Mouse (Mus musculus) stomach, embryonic 14.5 days (tissue): ENCODE results near the gene Morc4. TPM values are rescaled to one million over a fixed set of nuclear protein-coding genes. Genes with fewer than 3 reads are reported as not detected.

Experiments
- ATAC-seq: fragments of 200-750 bp; cut with Nextera tagmentation; 2 replicates; pipeline ENCODE4 v1.8.0; 2017; ENCODE audit warnings: low read depth, moderate TSS enrichment; ENCODE audit not compliant: insufficient number of reproducible peaks, insufficient read depth, low FRiP score
- H3K27ac ChIP-seq: fragments of 300-500 bp; sonication (generic); 2 replicates; pipeline ENCODE4 v1.5.1; 2014; ENCODE audit warnings: mild to moderate bottlenecking, low read length, moderate library complexity, mixed read lengths
- H3K27me3 ChIP-seq: fragments of 300-500 bp; sonication (generic); 2 replicates; pipeline ENCODE4 v1.6.1; 2014; ENCODE audit warnings: low read length, control low read depth, mixed read lengths; ENCODE audit not compliant: control insufficient read depth, insufficient read depth
- H3K36me3 ChIP-seq: fragments of 300-500 bp; sonication (generic); 2 replicates; pipeline ENCODE4 v1.6.1; 2014; ENCODE audit warnings: mild to moderate bottlenecking, control low read depth, low read length, moderate library complexity, mixed read lengths; ENCODE audit not compliant: control insufficient read depth, insufficient read depth
- H3K4me1 ChIP-seq: fragments of 300-500 bp; sonication (generic); 2 replicates; pipeline ENCODE4 v1.6.1; 2014; ENCODE audit warnings: low read length, control low read depth, mixed read lengths; ENCODE audit not compliant: control insufficient read depth, insufficient read depth
- H3K4me2 ChIP-seq: fragments of 300-500 bp; sonication (generic); replicated peaks from 2 replicates; pipeline ENCODE4 v1.6.1; 2014; ENCODE audit warnings: low read depth, low read length, control low read depth
- H3K4me3 ChIP-seq: fragments of 300-500 bp; sonication (generic); 2 replicates; pipeline ENCODE4 v1.5.1; 2014; ENCODE audit warnings: low read depth, low read length, control low read depth
- H3K9ac ChIP-seq: fragments of 300-500 bp; sonication (generic); replicated peaks from 2 replicates; pipeline ENCODE4 v1.6.1; 2014; ENCODE audit warnings: low read depth, mild to moderate bottlenecking, control low read depth, low read length, moderate library complexity, mixed read lengths
- H3K9me3 ChIP-seq: fragments of 300-500 bp; sonication (generic); 2 replicates; pipeline ENCODE4 v1.6.1; 2016; ENCODE audit warnings: low read depth, low read length, control low read depth; ENCODE audit not compliant: control insufficient read depth
- whole genome bisulfite sequencing: fragments of 180-500 bp; shearing (Covaris S2); extraction: QIAGEN DNeasy Blood & Tissue Kit; methylation state at CpG from one replicate; pipeline ENCODE4 v1.1.7; 2014; 5-methylcytosine and 5-hydroxymethylcytosine counted together
- polyA plus RNA-seq: library from polyadenylated mRNA; unstranded; fragments of >200 nt; fragmentation: Nextera tagmentation; extraction: Ambion mirVana; gene quantifications from 2 replicates; pipeline ENCODE4 v1.2.1, GENCODE M21; 2014

The Morc4 gene
- polyA plus RNA-seq, 1 experiment from 2014 or later: 17.2 TPM

DNA sequence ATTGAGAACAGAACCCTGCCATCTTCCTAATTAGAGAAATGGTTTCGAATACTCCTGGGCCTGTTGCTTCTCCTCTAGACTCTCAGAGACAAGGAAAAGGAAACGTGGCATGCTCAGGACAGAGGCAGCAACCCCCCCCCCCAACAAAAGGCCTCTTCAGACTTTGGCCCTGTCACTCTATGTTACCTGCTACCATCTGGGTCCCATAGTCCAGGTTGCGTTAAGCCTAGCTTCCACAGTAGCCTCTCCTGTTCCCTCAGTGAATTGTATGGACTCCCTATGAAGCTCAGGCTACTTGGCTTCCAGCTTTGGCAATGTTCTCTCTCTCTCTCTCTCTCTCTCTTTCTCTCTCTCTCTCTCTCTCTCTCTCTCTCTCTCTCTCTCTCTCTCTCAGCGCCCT, 89.9 kb downstream of the Morc4 start:
- Histone ChIP-seq H3K4me1 (no peaks in the 10 kb centered on the region), H3K27ac (no peak overlapping the region), H3K9me3 (no peaks in the 10 kb centered on the region), H3K9ac (no peak overlapping the region), H3K27me3 (no peaks in the 10 kb centered on the region), H3K4me2 (no peak overlapping the region), H3K36me3 (no peaks in the 10 kb centered on the region), H3K4me3 (no peak overlapping the region)
- ATAC-seq: no peak
- 76% methylated on average over 4 of the region's 4 CpGs for WGBS

DNA sequence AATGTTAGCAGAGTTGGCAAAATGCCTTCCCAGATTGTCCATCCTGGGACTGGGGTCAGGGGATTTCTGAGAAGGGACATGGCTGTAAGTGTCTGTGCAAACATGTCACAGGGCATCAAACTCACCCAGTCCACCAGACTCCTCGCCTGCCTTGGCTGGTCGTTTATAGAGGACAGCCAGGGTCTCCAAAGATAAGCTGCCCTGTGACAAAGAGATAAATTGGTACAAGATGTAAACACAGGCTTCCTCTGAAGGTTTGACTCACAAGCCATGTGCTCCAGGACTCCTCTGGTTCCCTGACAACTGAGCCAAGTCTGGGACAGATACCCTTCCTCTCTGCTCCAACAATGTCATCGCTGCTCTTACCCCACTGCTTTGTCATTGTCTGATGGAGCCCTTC, 90.5 kb downstream of the Morc4 start:
- Histone ChIP-seq H3K27ac (no peak overlapping the region), H3K9me3 (no peaks in the 10 kb centered on the region), H3K4me1 (no peaks in the 10 kb centered on the region), H3K27me3 (no peaks in the 10 kb centered on the region), H3K4me3 (no peak overlapping the region), H3K9ac (no peak overlapping the region), H3K36me3 (no peaks in the 10 kb centered on the region), H3K4me2 (no peak overlapping the region)
- ATAC-seq: no peak
- 33% methylated on average over 3 of the region's 3 CpGs for WGBS

DNA sequence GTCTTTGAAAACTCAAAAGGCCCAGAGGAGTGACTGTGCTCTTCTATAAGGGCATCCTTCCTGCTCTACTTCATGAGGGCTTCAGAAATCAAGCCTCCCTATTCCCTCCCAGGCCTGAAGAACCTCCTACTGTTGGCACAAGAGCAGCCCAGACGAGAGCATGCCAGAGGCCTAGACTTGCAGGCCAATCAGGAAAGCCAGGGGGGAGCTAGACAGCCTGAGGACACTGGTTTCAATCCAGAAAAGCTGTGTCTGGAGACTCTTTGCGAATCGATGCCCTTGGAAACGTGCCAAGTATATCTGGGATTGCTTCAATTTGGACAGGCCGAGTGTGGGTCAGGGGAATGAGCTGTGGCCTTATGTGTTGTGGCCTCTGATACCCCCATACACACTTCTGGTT, 92.1 kb downstream of the Morc4 start:
- Histone ChIP-seq H3K4me3 (no peak overlapping the region), H3K27me3 (no peaks in the 10 kb centered on the region), H3K27ac (no peak overlapping the region), H3K4me1 (no peaks in the 10 kb centered on the region), H3K9ac (no peak overlapping the region), H3K9me3 (no peaks in the 10 kb centered on the region), H3K4me2 (no peak overlapping the region), H3K36me3 (no peaks in the 10 kb centered on the region)
- no peak for ATAC-seq
- 69% methylated on average over 5 of the region's 5 CpGs for WGBS

DNA sequence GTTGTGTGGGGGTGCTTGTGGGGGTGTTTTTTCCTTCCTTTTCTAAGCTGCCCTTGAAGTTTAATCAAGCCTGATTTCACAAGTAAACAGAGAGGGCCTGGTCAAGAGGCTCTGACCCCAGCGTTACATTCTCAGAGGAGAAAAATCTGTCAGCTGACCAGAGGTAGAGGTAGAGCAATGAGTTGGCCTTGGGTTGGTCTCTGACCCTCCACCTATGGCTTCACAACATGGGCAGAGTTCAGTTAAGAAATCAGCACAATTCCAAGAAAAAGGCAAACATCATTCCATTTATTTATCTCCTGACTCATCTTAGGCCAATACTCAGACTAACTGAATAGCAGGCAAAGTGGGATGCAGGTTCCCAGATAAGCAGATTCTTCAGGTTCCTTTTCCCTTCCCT, 92.6 kb downstream of the Morc4 start:
- no peaks in the 10 kb centered on the region for H3K27me3 ChIP-seq
- H3K36me3 ChIP-seq: no peaks in the 10 kb centered on the region
- H3K4me3 ChIP-seq: no peak overlapping the region
- no peaks in the 10 kb centered on the region for H3K4me1 ChIP-seq
- no peak overlapping the region for H3K4me2 ChIP-seq
- ATAC-seq: no peak
- H3K9ac ChIP-seq: no peak overlapping the region
- WGBS: 58% methylated on average over 1 of the region's 1 CpGs
- no peak overlapping the region for H3K27ac ChIP-seq
- no peaks in the 10 kb centered on the region for H3K9me3 ChIP-seq

DNA sequence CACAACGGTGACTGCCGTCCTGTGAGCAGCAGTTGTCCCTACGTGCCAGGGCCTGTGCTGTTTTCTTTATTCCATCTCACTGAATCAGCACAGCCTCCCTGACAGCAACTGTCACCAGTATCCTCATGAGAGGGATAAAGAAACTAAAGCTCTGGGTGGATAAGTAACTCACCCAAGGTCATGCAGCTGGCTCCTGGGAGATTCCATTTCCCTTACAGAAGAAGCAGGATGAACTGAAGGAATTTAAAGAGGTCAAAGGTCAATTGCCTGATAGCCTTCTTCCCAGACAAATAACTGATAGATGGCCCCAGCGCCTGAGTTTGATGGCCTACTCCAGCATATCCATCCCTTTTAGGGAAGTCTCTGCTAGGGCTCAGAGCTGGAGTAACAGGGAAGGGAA, 94.1 kb downstream of the Morc4 start:
- ATAC-seq: no peak
- H3K36me3 ChIP-seq: no peaks in the 10 kb centered on the region
- H3K4me1 ChIP-seq: no peaks in the 10 kb centered on the region
- no peak overlapping the region for H3K27ac ChIP-seq
- no peaks in the 10 kb centered on the region for H3K9me3 ChIP-seq
- no peak overlapping the region for H3K9ac ChIP-seq
- H3K4me3 ChIP-seq: no peak overlapping the region
- WGBS: 49% methylated on average over 4 of the region's 4 CpGs
- no peaks in the 10 kb centered on the region for H3K27me3 ChIP-seq
- no peak overlapping the region for H3K4me2 ChIP-seq

DNA sequence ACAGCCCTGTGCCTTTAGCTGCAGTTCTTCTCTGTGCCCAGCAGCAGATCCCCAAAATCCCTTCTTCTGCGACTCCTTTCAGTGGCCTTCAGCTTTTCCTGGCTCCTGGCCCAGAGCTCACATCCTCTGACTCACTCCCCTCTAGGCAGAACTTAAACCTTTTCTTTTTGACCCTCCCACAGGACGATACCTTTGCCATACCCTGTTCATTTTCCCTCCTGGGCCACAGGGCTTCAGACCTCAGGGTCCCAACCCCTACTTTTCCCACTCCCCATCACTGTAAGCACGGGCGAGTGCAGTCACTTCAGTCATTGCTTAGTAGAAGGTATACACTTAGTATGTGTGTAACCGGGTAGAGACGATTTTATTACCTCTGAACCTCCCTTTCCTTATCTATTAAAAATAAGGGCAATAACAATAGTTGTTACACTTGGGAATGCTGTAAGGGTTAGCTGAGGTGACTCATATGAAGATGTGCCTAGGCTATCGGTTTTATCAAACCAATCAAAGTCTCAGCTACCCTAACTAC, 96.3 kb downstream of the Morc4 start:
- Histone ChIP-seq H3K27me3 (no peaks in the 10 kb centered on the region), H3K27ac (no peak overlapping the region), H3K4me2 (no peak overlapping the region), H3K4me1 (no peaks in the 10 kb centered on the region), H3K4me3 (no peak overlapping the region), H3K36me3 (no peaks in the 10 kb centered on the region), H3K9ac (no peak overlapping the region), H3K9me3 (no peaks in the 10 kb centered on the region)
- 62% methylated on average over 7 of the region's 7 CpGs for WGBS
- no peak for ATAC-seq

DNA sequence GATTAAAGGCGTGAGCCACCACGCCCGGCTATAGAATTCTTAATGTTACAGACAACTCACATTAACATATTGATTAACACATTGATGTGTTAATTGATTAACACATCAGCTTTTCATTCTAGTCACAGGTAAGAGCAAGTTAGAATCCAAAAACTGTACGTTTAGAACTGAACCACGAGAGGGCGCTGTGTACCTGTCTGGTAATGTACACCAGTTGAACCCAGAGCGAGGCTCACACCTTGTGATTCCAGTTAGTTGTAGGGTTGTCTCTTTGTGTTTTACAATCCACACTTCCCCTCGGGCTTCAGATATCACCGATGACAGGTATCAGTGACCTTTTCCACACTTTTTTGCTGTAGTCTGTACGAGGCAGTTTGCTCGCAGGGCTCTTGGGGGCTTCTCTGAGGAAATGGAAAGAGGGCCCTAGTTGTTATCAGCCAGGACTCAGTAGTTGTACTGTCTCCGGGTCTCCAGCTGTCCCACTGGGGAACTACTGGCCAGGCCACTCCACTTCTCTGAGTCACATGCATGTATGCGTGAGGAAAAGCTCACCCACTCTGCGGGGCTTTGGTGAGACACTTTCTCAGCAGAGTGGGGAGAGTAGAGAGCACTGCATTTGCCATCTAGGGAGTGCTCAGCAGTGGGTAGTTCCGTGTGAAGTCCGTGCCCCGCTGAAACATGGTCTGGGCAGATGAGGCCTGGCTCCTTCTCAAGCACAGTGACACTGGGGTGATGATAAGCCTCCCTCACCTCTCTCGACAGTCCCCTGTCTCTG, 97.0 kb downstream of the Morc4 start:
- Histone ChIP-seq H3K4me2 (no peak overlapping the region), H3K4me3 (no peak overlapping the region), H3K27me3 (no peaks in the 10 kb centered on the region), H3K36me3 (no peaks in the 10 kb centered on the region), H3K9ac (no peak overlapping the region), H3K9me3 (no peaks in the 10 kb centered on the region), H3K4me1 (no peaks in the 10 kb centered on the region), H3K27ac (no peak overlapping the region)
- ATAC-seq: 0 out of 2 replicates have a peak, but pooled peaks have one; percentile 53
- WGBS: 33% methylated on average over 18 of the region's 18 CpGs
